Mouse (Mus musculus) E14TG2a.4 (cell line): ENCODE measurements around the gene Pls3.
"Not testable (repeated sequence)": the region's sequence is repeated elsewhere in the genome, so short reads cannot be mapped to it uniquely, and the experiment has no call there.

Source experiments
- H3K27me3 ChIP-seq: 2 replicates; pipeline ENCODE4 v1.6.1; 2014; ENCODE audit warnings: low read length, control low read depth; ENCODE audit not compliant: insufficient read depth
- H3K36me3 ChIP-seq: 2 replicates; pipeline ENCODE4 v1.6.1; 2014; ENCODE audit warnings: low read length, control low read depth; ENCODE audit not compliant: insufficient read depth
- H3K4me1 ChIP-seq: replicated peaks from 2 replicates; pipeline ENCODE4 v1.6.1; 2014; ENCODE audit warnings: low read depth, low read length, control low read depth
- H3K4me3 ChIP-seq: replicated peaks from 2 replicates; pipeline ENCODE4 v1.5.1; 2014; ENCODE audit warnings: mild to moderate bottlenecking, low read length
- H3K9me3 ChIP-seq: 2 replicates; pipeline ENCODE4 v1.6.1; 2014; ENCODE audit warnings: low read length, control low read depth
- CTCF ChIP-seq: conservative IDR thresholded peaks from 2 replicates; pipeline ENCODE4 v1.5.1; 2014; ENCODE audit warnings: low read length

Gene Pls3

DNA sequence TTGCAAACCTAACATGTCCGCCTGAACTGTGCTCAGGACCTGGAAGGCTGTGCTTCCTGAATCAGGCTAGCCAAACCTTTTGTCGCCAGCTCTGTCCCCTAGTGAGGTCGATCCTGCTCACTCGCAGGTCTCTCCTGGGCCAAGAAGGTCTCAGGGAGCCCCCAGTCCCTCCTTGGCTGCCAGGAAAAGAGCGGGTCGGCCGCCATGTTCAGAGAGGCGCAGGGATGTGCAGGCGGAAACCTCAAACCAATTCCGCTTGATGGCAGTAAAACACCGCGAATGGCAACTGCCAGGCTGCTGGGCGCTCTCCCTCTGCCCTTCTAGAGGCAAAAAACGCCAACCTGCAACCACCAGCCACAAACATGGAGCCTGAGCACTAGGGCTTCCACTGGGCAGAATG is 117.0 kb downstream of the Pls3 start:
- not testable (repeated sequence) for H3K36me3 ChIP-seq, H3K4me3 ChIP-seq, H3K27me3 ChIP-seq, H3K9me3 ChIP-seq
- peak; percentile 10; the same call in 1 of the 2 replicates for TF ChIP-seq CTCF
- H3K4me1 ChIP-seq = peaks cover 14% of the 10 kb centered on the region

DNA sequence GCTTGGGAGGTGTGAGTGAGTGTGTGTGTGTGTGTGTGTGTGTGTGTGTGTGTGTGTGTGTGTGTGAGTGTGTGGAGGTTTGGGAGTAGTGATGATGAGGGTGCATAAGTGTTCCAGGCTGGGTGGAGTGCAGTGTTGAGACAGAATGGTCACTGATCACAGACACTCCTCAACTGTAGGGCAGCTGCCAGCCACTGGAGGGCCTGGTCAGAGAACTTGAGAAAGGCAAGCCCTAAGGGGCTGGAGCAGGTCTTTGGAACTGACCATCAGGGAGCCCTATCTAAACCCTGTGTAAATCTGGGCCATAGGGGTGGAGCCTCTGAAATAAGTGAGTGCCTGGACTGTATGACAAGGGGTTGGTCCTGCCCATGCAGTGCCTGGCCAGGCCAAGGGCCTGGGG is 120.5 kb downstream of the Pls3 start:
- H3K4me1 ChIP-seq = peaks cover 12% of the 10 kb centered on the region
- not testable (repeated sequence) for H3K4me3 ChIP-seq, H3K27me3 ChIP-seq, H3K36me3 ChIP-seq, H3K9me3 ChIP-seq

DNA sequence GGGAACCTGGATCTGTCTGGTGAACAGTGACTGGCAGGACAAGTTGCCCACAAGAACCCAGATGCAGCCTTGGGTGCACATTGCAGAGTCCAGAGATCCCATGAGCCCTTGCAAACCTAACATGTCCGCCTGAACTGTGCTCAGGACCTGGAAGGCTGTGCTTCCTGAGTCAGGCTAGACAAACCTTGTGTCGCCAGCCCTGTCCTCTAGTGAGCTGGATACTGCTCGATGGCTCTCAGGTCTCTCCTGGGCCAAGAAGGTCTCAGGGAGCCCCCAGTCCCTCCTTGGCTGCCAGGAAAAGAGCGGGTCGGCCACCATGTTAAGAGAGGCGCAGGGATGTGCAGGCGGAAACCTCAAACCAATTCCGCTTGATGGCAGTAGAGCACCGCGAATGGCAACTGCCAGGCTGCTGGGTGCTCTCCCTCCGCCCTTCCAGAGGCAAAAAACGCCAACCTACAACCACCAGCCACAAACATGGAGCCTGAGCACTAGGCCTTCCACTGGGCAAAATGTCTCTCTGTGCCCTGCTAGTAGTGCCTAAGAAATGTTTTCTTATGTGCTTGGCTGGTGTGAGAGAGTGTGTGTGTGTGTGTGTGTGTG is 124.8 kb downstream of the Pls3 start:
- H3K9me3 ChIP-seq, H3K27me3 ChIP-seq, H3K36me3 ChIP-seq, H3K4me3 ChIP-seq: not testable (repeated sequence)
- H3K4me1 ChIP-seq = peaks cover 12% of the 10 kb centered on the region

DNA sequence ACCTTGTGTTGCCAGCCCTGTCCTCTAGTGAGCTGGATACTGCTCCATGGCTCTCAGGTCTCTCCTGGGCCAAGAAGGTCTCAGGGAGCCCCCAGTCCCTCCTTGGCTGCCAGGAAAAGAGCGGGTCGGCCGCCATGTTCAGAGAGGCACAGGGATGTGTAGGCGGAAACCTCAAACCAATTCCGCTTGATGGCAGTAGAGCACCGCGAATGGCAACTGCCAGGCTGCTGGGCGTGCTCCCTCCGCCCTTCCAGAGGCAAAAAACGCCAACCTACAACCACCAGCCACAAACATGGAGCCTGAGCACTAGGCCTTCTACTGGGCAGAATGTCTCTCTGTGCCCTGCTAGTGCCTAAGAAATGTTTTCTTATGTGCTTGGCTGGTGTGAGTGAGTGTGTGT is 125.7 kb downstream of the Pls3 start:
- H3K4me1 ChIP-seq = peaks cover 12% of the 10 kb centered on the region
- not testable (repeated sequence) for H3K27me3 ChIP-seq, H3K36me3 ChIP-seq, H3K4me3 ChIP-seq, H3K9me3 ChIP-seq

DNA sequence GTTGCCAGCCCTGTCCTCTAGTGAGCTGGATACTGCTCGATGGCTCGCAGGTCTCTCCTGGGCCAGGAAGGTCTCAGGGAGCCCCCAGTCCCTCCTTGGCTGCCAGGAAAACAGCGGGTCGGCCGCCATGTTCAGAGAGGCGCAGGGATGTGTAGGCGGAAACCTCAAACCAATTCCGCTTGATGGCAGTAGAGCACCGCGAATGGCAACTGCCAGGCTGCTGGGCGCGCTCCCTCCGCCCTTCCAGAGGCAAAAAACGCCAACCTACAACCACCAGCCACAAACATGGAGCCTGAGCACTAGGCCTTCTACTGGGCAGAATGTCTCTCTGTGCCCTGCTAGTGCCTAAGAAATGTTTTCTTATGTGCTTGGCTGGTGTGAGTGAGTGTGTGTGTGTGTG is 130.5 kb downstream of the Pls3 start:
- peak; percentile 35 for TF ChIP-seq CTCF
- not testable (repeated sequence) for H3K4me1 ChIP-seq, H3K9me3 ChIP-seq, H3K36me3 ChIP-seq, H3K27me3 ChIP-seq
- H3K4me3 ChIP-seq = peak overlapping the region; percentile 48; the same call in 1 of the 2 replicates

DNA sequence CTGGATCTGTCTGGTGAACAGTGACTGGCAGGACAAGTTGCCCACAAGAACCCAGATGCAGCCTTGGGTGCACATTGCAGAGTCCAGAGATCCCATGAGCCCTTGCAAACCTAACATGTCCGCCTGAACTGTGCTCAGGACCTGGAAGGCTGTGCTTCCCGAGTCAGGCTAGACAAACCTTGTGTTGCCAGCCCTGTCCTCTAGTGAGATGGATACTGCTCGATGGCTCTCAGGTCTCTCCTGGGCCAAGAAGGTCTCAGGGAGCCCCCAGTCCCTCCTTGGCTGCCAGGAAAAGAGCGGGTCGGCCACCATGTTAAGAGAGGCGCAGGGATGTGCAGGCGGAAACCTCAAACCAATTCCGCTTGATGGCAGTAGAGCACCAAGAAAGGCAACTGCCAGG is 135.5 kb downstream of the Pls3 start:
- not testable (repeated sequence) for H3K9me3 ChIP-seq, H3K36me3 ChIP-seq, H3K4me3 ChIP-seq, H3K27me3 ChIP-seq, H3K4me1 ChIP-seq
